Mouse (Mus musculus) neural tube, embryonic 11.5 days (tissue): ENCODE data around the gene Nckap5. TPM values are rescaled to one million over a fixed set of nuclear protein-coding genes. Genes with fewer than 3 reads are reported as not detected.

ENCODE experiments used
- ATAC-seq: fragments of 200-750 bp; cut with Nextera tagmentation; 2 replicates; pipeline ENCODE4 v1.8.0; 2017; ENCODE audit warnings: moderate number of reproducible peaks, mild to moderate bottlenecking, moderate TSS enrichment, moderate library complexity; ENCODE audit not compliant: insufficient read depth, low FRiP score, low TSS enrichment
- DNase-seq: peaks from one replicate; pipeline ENCODE4 v3.0.0-alpha.2; 2015; ENCODE audit warnings: low spot score
- H3K27ac ChIP-seq: fragments of 300-500 bp; sonication (generic); 2 replicates; pipeline ENCODE4 v1.5.1; 2014; ENCODE audit warnings: low read depth, mild to moderate bottlenecking, low read length
- H3K27me3 ChIP-seq: fragments of 300-500 bp; sonication (generic); 2 replicates; pipeline ENCODE4 v1.6.1; 2014; ENCODE audit warnings: mild to moderate bottlenecking, low read length, mixed read lengths; ENCODE audit not compliant: control insufficient read depth, insufficient read depth
- H3K36me3 ChIP-seq: fragments of 300-500 bp; sonication (generic); 2 replicates; pipeline ENCODE4 v1.6.1; 2014; ENCODE audit warnings: mild to moderate bottlenecking, low read length, moderate library complexity, mixed read lengths; ENCODE audit not compliant: control insufficient read depth, insufficient read depth
- H3K4me1 ChIP-seq: fragments of 300-500 bp; sonication (generic); 2 replicates; pipeline ENCODE4 v1.6.1; 2014; ENCODE audit warnings: low read length, mixed read lengths; ENCODE audit not compliant: control insufficient read depth, insufficient read depth
- H3K4me2 ChIP-seq: fragments of 300-500 bp; sonication (generic); 2 replicates; pipeline ENCODE4 v1.6.1; 2014; ENCODE audit warnings: low read depth, mild to moderate bottlenecking, moderate library complexity
- H3K4me3 ChIP-seq: fragments of 300-500 bp; sonication (generic); 2 replicates; pipeline ENCODE4 v1.5.1; 2014; ENCODE audit warnings: low read depth, low read length
- H3K9ac ChIP-seq: fragments of 300-500 bp; sonication (generic); 2 replicates; pipeline ENCODE4 v1.6.1; 2014; ENCODE audit warnings: mild to moderate bottlenecking, low read length
- H3K9me3 ChIP-seq: fragments of 300-500 bp; sonication (generic); 2 replicates; pipeline ENCODE4 v1.6.1; 2016; ENCODE audit warnings: low read length; ENCODE audit not compliant: control insufficient read depth
- whole genome bisulfite sequencing: fragments of 180-500 bp; shearing (Covaris S2); extraction: QIAGEN DNeasy Blood & Tissue Kit; methylation state at CpG from one replicate; pipeline ENCODE4 v1.1.7; 2014; 5-methylcytosine and 5-hydroxymethylcytosine counted together
- polyA plus RNA-seq: library from polyadenylated mRNA; unstranded; fragments of >200 nt; fragmentation: Nextera tagmentation; extraction: Ambion mirVana; gene quantifications from 2 replicates; pipeline ENCODE4 v1.2.1, GENCODE M21; 2014

Nckap5 gene
- polyA plus RNA-seq, 1 experiment from 2014 or later: 20.6 TPM

DNA sequence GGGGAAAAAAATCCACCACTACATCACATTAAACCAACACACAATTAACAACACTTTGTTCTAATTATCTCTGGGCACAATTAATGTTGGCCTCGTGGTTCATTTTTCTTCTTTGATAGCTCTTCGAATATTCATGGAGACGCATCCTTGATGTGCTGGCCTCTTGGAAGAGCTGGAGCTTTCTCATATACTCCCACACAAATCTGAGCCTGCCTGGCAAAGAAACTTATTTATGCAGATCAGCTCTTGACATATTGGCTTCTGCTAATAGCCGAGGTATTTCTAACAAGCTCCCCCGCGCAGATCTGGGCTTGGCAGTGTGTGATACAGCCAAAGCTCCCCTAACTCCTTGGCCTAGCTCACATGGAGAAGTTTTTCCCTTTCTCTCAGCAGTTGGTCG lies 621.5 kb downstream of the Nckap5 start:
- ATAC-seq: no peak
- Histone ChIP-seq H3K36me3 (no peaks in the 10 kb centered on the region), H3K4me3 (no peak overlapping the region), H3K9ac (no peak overlapping the region), H3K27ac (no peak overlapping the region), H3K4me2 (no peak overlapping the region), H3K27me3 (no peaks in the 10 kb centered on the region), H3K4me1 (no peaks in the 10 kb centered on the region), H3K9me3 (no peaks in the 10 kb centered on the region)
- WGBS: 86% methylated on average over 7 of the region's 7 CpGs
- DNase-seq: no peak

DNA sequence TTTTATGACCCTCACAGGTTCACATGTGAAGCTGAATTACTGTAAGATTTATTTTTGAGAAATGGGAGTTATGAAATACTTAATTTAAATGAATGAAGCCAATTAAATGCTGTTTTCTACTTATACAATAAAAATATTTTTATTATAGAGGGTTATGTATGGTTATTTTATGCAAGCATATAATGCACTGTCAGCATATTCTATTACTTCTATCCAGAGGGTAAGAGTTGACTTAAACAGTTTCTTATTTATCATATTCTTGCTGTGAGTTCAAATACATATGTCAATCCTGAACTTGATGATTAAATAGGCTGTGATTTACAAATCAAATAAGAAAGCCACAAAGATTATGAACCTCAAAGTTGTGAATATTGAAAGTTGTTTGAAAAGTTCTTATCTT lies 633.7 kb downstream of the Nckap5 start:
- Histone ChIP-seq H3K27ac (no peak overlapping the region), H3K9ac (no peak overlapping the region), H3K36me3 (no peaks in the 10 kb centered on the region), H3K27me3 (no peaks in the 10 kb centered on the region), H3K9me3 (no peaks in the 10 kb centered on the region), H3K4me3 (no peak overlapping the region), H3K4me1 (no peaks in the 10 kb centered on the region), H3K4me2 (no peak overlapping the region)
- DNase-seq: no peak
- ATAC-seq: no peak

DNA sequence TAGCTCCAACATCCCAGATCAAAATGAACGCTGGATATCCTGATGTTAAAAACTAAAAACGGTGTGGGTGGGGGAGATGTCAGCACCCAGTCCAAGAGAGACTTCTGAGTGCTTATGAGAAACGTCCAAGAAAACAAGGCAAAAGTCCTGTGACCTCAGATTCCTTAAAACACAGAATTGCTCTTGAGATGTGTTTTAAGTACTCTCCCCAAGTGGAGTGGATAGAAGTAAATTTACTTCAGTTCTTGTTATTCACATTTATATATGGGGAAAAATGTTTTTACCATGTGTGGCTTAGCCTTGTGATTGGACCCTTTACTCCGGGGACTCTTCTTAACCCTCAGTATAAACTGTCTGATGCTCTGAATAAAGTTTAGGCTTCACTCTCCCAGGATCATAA lies 640.2 kb downstream of the Nckap5 start:
- no peaks in the 10 kb centered on the region for H3K4me1 ChIP-seq
- ATAC-seq (no peak), DNase-seq (no peak)
- 87% methylated on average over 4 of the region's 4 CpGs for WGBS
- H3K9me3 ChIP-seq: no peaks in the 10 kb centered on the region
- H3K4me2 ChIP-seq: no peak overlapping the region
- no peaks in the 10 kb centered on the region for H3K27me3 ChIP-seq
- no peaks in the 10 kb centered on the region for H3K36me3 ChIP-seq
- H3K4me3 ChIP-seq: no peak overlapping the region
- H3K9ac ChIP-seq: no peak overlapping the region
- H3K27ac ChIP-seq: no peak overlapping the region

DNA sequence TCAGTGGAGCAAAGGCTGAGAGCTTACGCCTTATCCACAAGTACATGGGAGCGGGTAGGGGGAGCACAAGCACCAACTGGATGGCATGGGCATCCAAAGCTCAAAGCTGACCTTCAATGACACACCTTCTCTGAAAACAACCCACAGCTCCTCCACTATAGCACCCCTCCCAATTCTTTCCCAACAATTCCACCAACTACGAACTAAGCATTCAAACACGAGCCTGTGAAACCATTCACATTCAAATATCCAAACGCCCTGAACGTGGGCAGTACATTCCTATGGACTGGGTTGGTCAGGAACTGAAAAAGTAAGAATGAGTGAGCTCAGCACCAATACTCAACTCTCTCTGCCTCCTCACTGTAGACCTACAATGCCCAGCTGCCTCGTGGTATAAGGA lies 646.8 kb downstream of the Nckap5 start:
- no peak for ATAC-seq
- DNase-seq: no peak
- WGBS: 90% methylated on average over 7 of the region's 7 CpGs

DNA sequence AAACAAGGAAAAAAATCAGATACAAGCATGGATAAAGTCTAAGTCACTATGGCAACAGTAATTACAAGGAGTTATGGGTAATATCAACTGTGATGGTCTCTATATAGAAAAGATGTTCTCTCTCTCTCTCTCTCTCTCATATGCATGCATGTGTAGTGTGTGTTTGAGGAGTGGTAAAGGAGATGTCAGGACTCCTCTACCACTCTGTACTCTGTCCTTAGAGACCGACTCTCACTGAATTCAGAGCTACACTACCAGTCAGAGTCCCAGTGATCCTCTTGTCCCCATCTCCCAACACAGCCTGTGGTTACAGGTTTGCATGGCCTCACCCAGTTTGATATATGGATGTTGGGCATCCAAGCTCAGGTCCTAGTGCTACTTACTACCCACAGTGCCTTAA lies 662.0 kb downstream of the Nckap5 start:
- Histone ChIP-seq H3K9me3 (no peaks in the 10 kb centered on the region), H3K4me3 (no peak overlapping the region), H3K27ac (no peak overlapping the region), H3K4me1 (no peaks in the 10 kb centered on the region), H3K4me2 (no peak overlapping the region), H3K9ac (no peak overlapping the region), H3K27me3 (no peaks in the 10 kb centered on the region), H3K36me3 (no peaks in the 10 kb centered on the region)
- 52% methylated on average over 1 of the region's 1 CpGs for WGBS
- DNase-seq (no peak), ATAC-seq (0 out of 2 replicates have a peak, but pooled peaks have one; percentile 17)

More for the DNA sequence above, 646.8 kb downstream of the Nckap5 start:
- Histone ChIP-seq H3K4me3 (no peak overlapping the region), H3K36me3 (no peaks in the 10 kb centered on the region), H3K9me3 (no peaks in the 10 kb centered on the region), H3K27me3 (no peaks in the 10 kb centered on the region), H3K27ac (no peak overlapping the region), H3K4me1 (no peaks in the 10 kb centered on the region), H3K4me2 (no peak overlapping the region), H3K9ac (no peak overlapping the region)

DNA sequence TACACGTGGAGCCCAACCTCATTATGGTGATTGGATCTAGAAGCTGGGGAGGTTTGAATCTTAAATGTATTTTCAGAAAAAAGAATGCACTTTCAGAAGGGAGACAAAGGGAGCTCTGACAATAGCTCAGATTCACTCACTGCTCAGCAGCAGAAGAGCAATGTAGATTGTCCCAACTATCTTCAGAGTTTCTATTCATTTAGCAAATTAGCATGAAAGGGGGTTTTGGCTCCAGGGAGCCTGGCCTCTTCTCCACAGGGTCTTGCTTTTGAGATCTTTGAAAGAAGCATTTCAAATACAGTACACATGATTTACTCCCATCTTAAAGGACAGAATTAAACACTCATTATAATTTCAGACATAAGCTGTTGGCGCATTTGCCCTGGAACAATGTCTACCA lies 662.5 kb downstream of the Nckap5 start:
- H3K4me3 ChIP-seq: no peak overlapping the region
- no peaks in the 10 kb centered on the region for H3K4me1 ChIP-seq
- DNase-seq (no peak), ATAC-seq (peak; percentile 16; the same call in 1 of the 2 replicates)
- no peaks in the 10 kb centered on the region for H3K9me3 ChIP-seq
- no peaks in the 10 kb centered on the region for H3K36me3 ChIP-seq
- H3K4me2 ChIP-seq: no peak overlapping the region
- 50% methylated on average over 2 of the region's 2 CpGs for WGBS
- no peaks in the 10 kb centered on the region for H3K27me3 ChIP-seq
- no peak overlapping the region for H3K9ac ChIP-seq
- H3K27ac ChIP-seq: no peak overlapping the region

DNA sequence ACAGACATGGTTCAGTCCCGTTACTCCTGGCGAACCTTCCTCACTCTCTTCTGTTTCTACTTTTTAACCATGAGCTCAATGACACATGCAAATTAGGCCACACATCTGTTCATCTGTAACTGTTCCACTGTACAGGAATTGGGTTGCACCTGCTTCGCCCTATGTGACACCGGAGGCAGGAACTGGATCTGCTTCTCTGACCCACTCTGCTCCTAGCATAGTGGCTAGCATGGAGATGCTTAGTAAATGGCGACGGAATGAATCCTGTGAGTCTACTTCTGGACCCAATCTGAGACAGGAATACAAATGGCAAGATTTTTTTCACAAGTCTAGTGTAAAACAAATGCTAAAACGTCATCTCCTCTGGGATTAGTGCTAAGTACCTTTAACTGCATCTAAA lies 663.1 kb downstream of the Nckap5 start:
- Histone ChIP-seq H3K4me1 (no peaks in the 10 kb centered on the region), H3K9me3 (no peaks in the 10 kb centered on the region), H3K27me3 (no peaks in the 10 kb centered on the region), H3K4me2 (no peak overlapping the region), H3K27ac (no peak overlapping the region), H3K9ac (no peak overlapping the region), H3K36me3 (no peaks in the 10 kb centered on the region), H3K4me3 (no peak overlapping the region)
- DNase-seq: no peak
- WGBS: 80% methylated on average over 7 of the region's 7 CpGs
- no peak for ATAC-seq

DNA sequence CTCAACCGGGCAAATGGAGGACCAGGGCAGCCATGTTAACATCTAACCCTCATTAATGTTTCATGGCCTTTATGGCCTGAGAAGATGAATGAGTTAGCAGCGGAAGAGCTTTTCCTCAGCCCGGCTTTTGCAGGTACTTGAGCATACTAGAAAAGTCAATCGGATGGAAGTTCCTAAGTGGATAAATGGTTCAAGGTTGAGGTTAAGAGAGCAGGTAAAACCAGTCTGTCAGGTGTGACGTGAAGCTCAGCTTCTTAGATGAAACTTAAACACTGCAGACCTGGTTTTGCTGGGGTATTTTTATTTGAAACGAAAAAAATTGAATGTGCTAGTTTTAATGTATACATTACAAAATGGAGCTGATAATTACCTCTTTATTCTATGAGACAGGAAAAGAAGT lies 671.3 kb downstream of the Nckap5 start:
- Histone ChIP-seq H3K4me3 (no peak overlapping the region), H3K9ac (no peak overlapping the region), H3K9me3 (no peaks in the 10 kb centered on the region), H3K27ac (no peak overlapping the region), H3K4me1 (no peaks in the 10 kb centered on the region), H3K4me2 (no peak overlapping the region), H3K27me3 (no peaks in the 10 kb centered on the region), H3K36me3 (no peaks in the 10 kb centered on the region)
- DNase-seq (no peak), ATAC-seq (no peak)
- WGBS: 80% methylated on average over 6 of the region's 6 CpGs

DNA sequence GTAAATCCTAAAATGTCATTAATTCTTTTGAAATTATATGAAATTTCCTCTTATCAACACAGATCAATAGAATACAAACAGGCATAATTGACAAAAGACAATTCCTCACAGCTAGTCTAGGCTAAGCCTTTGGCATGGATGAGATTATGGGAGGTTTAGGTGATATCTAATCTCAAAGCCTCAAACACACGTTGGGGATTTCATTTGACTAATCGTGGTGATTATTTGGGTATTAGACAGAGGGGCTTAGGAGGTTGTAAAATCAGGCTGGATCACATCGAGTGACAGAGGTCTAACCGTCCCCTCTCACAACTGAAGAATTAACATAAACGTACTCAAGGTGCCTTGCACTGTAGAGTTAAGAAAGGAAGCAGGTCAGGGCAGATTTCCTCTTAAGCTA lies 674.8 kb downstream of the Nckap5 start:
- 80% methylated on average over 5 of the region's 5 CpGs for WGBS
- ATAC-seq: no peak
- Histone ChIP-seq H3K4me3 (no peak overlapping the region), H3K9ac (no peak overlapping the region), H3K4me2 (no peak overlapping the region), H3K27me3 (no peaks in the 10 kb centered on the region), H3K4me1 (no peaks in the 10 kb centered on the region), H3K36me3 (no peaks in the 10 kb centered on the region), H3K27ac (no peak overlapping the region), H3K9me3 (no peaks in the 10 kb centered on the region)
- DNase-seq: no peak
